Mouse (Mus musculus) neural tube, embryonic 13.5 days (tissue): ENCODE data around the gene 2900026A02Rik. TPM values are rescaled to one million over a fixed set of nuclear protein-coding genes. Genes with fewer than 3 reads are reported as not detected.

Experiments
- ATAC-seq: fragments of 200-750 bp; cut with Nextera tagmentation; 2 replicates; pipeline ENCODE4 v1.8.0; 2017; ENCODE audit warnings: low read depth, mild to moderate bottlenecking, moderate TSS enrichment, moderate library complexity
- H3K27ac ChIP-seq: fragments of 300-500 bp; sonication (generic); replicated peaks from 2 replicates; pipeline ENCODE4 v1.5.1; 2015; ENCODE audit warnings: moderate library complexity, mild to moderate bottlenecking, inconsistent platforms
- H3K27me3 ChIP-seq: fragments of 300-500 bp; sonication (generic); 2 replicates; pipeline ENCODE4 v1.6.1; 2015; ENCODE audit warnings: mild to moderate bottlenecking, inconsistent platforms
- H3K36me3 ChIP-seq: fragments of 300-500 bp; sonication (generic); 2 replicates; pipeline ENCODE4 v1.6.1; 2015; ENCODE audit warnings: mild to moderate bottlenecking, inconsistent platforms
- H3K4me1 ChIP-seq: fragments of 300-500 bp; sonication (generic); replicated peaks from 2 replicates; pipeline ENCODE4 v1.6.1; 2015; ENCODE audit warnings: inconsistent platforms
- H3K4me2 ChIP-seq: fragments of 300-500 bp; sonication (generic); 2 replicates; pipeline ENCODE4 v1.6.1; 2015; ENCODE audit warnings: inconsistent platforms, mild to moderate bottlenecking, moderate library complexity
- H3K4me3 ChIP-seq: fragments of 300-500 bp; sonication (generic); 2 replicates; pipeline ENCODE4 v1.5.1; 2015; ENCODE audit warnings: mild to moderate bottlenecking, inconsistent platforms
- H3K9ac ChIP-seq: fragments of 300-500 bp; sonication (generic); 2 replicates; pipeline ENCODE4 v1.6.1; 2015; ENCODE audit warnings: moderate library complexity, mild to moderate bottlenecking, inconsistent platforms
- H3K9me3 ChIP-seq: fragments of 300-500 bp; sonication (generic); 2 replicates; pipeline ENCODE4 v1.6.1; 2016; ENCODE audit warnings: inconsistent platforms
- WGBS: fragments of 180-500 bp; shearing (Covaris S2); methylation state at CpG from one replicate; pipeline ENCODE4 v1.1.7; 2015; 5-methylcytosine and 5-hydroxymethylcytosine counted together
- polyA plus RNA-seq: library from polyadenylated mRNA; unstranded; fragments of >200 nt; fragmentation: Nextera tagmentation; extraction: Ambion mirVana; gene quantifications from 2 replicates; pipeline ENCODE4 v1.2.1, GENCODE M21; 2015

Gene 2900026A02Rik
- polyA plus RNA-seq, 1 experiment from 2014 or later, result 2.6 TPM

GRCm38 (mm10) chr5:113038601-113039000, 182.4 kb downstream of the 2900026A02Rik start:
- ATAC-seq, result no peak
- no peaks in the 10 kb centered on the region for H3K36me3 ChIP-seq
- peaks cover 41% of the 10 kb centered on the region for H3K4me1 ChIP-seq
- 62% methylated on average over 6 of the region's 6 CpGs for WGBS
- H3K4me3 ChIP-seq, result no peak overlapping the region
- no peak overlapping the region for H3K4me2 ChIP-seq
- H3K9ac ChIP-seq, result no peak overlapping the region
- no peaks in the 10 kb centered on the region for H3K27me3 ChIP-seq
- H3K9me3 ChIP-seq, result no peaks in the 10 kb centered on the region
- no peak overlapping the region for H3K27ac ChIP-seq

Other genes starting within 250 kb of the 2900026A02Rik start
- 11.4 and 12.0 TPM in 2 replicates for gene Grk3, start 205.4 kb downstream of the 2900026A02Rik start, polyA plus RNA-seq
- gene Crybb2, start 151.1 kb downstream of the 2900026A02Rik start, polyA plus RNA-seq, result not detected in 2 replicates
- 0.96 and 1.1 TPM in 2 replicates for gene Crybb3, start 139.7 kb downstream of the 2900026A02Rik start, polyA plus RNA-seq
- gene Tmem211, start 5.7 kb upstream of the 2900026A02Rik start, polyA plus RNA-seq, result 0.14 TPM in 1 of 2 replicates, not detected in the other
- 13.0 and 16.5 TPM in 2 replicates for gene Sgsm1, start 89.5 kb upstream of the 2900026A02Rik start, polyA plus RNA-seq
- not detected in 2 replicates for gene Aym1, start 136.1 kb upstream of the 2900026A02Rik start, polyA plus RNA-seq